Mouse (Mus musculus) bone marrow, adult 2 months (tissue): ENCODE measurements around the gene Prr13. TPM values are rescaled to one million over a fixed set of nuclear protein-coding genes. Genes with fewer than 3 reads are reported as not detected.
A peak's percentile ranks its signal among the peaks of the same experiment; 100 is the strongest.

Experiments used
- H3K27ac ChIP-seq: fragments of 200-500 bp; 2 replicates; pipeline ENCODE4 v1.5.1; 2012; ENCODE audit warnings: low read depth, mild to moderate bottlenecking, control low read depth, inconsistent platforms, low read length; ENCODE audit not compliant: control insufficient read depth, poor library complexity, insufficient read depth
- H3K4me1 ChIP-seq: fragments of 200-500 bp; 2 replicates; pipeline ENCODE4 v1.6.1; 2011; ENCODE audit warnings: low read length; ENCODE audit not compliant: control insufficient read depth, insufficient read depth
- H3K4me3 ChIP-seq: fragments of 200-500 bp; replicated peaks from 2 replicates; pipeline ENCODE3; 2011; ENCODE audit warnings: mild to moderate bottlenecking, low read depth, low read length, control low read depth; ENCODE audit not compliant: control insufficient read depth
- CTCF ChIP-seq: fragments of 200-500 bp; IDR thresholded peaks from 2 replicates; pipeline ENCODE4 v1.5.1; 2011; ENCODE audit warnings: low read length, control low read depth; ENCODE audit not compliant: control insufficient read depth, insufficient read depth
- POLR2A ChIP-seq: fragments of 200-500 bp; IDR thresholded peaks from 2 replicates; pipeline ENCODE4 v1.6.1; 2011; ENCODE audit warnings: low read depth, mild to moderate bottlenecking, control low read depth, low read length, borderline replicate concordance; ENCODE audit not compliant: control insufficient read depth
- WGBS: fragments of 180-500 bp; shearing (Covaris S2); methylation state at CpG from one replicate; pipeline ENCODE4 v1.1.7; 2018; 5-methylcytosine and 5-hydroxymethylcytosine counted together
- polyA plus RNA-seq: library from polyadenylated mRNA; stranded (reverse); fragments of >200 nt; gene quantifications from 2 replicates; pipeline ENCODE4 v1.2.4, GENCODE M21; 2011; ENCODE audit warnings: low replicate concordance; ENCODE audit not compliant: missing spikeins, insufficient read depth, insufficient read length

Prr13 gene
- polyA plus RNA-seq, 1 experiment: 251 TPM

- Histone ChIP-seq H3K4me3 (no peak overlapping the region), H3K4me1 (no peaks in the 10 kb centered on the region; the same call in 1 of the 2 replicates), H3K27ac (no peak overlapping the region)
- no peak for TF ChIP-seq CTCF
- no peak for TF ChIP-seq POLR2A
- 61% methylated on average over 3 of the region's 3 CpGs for WGBS
These were observed 49.5 kb downstream of the Prr13 start for GRCm38 (mm10) chr15:102508336-102508735.

- WGBS: 29% methylated on average over 9 of the region's 9 CpGs
- Histone ChIP-seq H3K4me1 (no peaks in the 10 kb centered on the region; the same call in 1 of the 2 replicates), H3K27ac (no peak overlapping the region), H3K4me3 (peak overlapping the region; percentile 46)
- TF ChIP-seq POLR2A (no peak), CTCF (no peak)
These were observed 51.3 kb downstream of the Prr13 start for GRCm38 (mm10) chr15:102510110-102510509.

GRCm38 (mm10) chr15:102510590-102511284 is 51.9 kb downstream of the Prr13 start:
- Histone ChIP-seq H3K4me1 (no peaks in the 10 kb centered on the region; the same call in 1 of the 2 replicates), H3K27ac (no peak overlapping the region), H3K4me3 (peak overlapping the region; percentile 46)
- TF ChIP-seq CTCF (no peak), POLR2A (no peak)
- WGBS: 5% methylated on average over 34 of the region's 34 CpGs

GRCm38 (mm10) chr15:102511285-102511833 is 52.5 kb downstream of the Prr13 start:
- Histone ChIP-seq H3K4me1 (no peaks in the 10 kb centered on the region; the same call in 1 of the 2 replicates), H3K4me3 (no peak overlapping the region), H3K27ac (no peak overlapping the region)
- TF ChIP-seq POLR2A (no peak), CTCF (no peak)
- 59% methylated on average over 6 of the region's 6 CpGs for WGBS

DNA sequence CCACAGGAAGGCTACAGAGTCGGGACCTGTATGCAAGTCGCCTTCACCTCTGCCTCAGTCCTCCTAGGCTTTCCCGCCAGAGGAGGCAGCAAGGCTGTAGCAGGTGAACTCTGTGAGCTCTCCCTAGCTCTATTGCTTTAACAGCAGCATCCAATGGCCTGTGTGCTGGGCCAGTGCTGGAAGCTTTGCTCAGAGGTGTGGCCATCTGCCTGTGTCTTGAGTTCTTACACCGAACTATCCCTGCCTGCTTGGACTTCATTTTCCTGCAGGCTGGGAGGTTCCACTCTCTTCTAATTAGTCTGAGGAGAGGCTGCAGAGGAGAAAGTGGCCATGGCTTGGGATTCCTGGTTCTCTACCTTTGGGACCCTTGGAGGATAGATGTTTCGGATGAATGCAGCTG is 53.2 kb downstream of the Prr13 start:
- no peaks in the 10 kb centered on the region; the same call in 1 of the 2 replicates for H3K4me1 ChIP-seq
- 84% methylated on average over 5 of the region's 5 CpGs for WGBS

More for the DNA sequence above, 53.2 kb downstream of the Prr13 start:
- no peak overlapping the region for H3K4me3 ChIP-seq
- H3K27ac ChIP-seq: no peak overlapping the region
- no peak for TF ChIP-seq CTCF

Other genes starting within 250 kb of the Prr13 start
- gene Itgb7, start 227.1 kb upstream of the Prr13 start, polyA plus RNA-seq: 39.1 and 140 TPM in 2 replicates
- gene Rarg, start 201.5 kb upstream of the Prr13 start, polyA plus RNA-seq: 17.1 and 36.3 TPM in 2 replicates
- not detected in 2 replicates for gene Gm9918, start 188.5 kb upstream of the Prr13 start, polyA plus RNA-seq
- 10.5 and 13.5 TPM in 2 replicates for gene Mfsd5, start 179.6 kb upstream of the Prr13 start, polyA plus RNA-seq
- gene Espl1, start 162.8 kb upstream of the Prr13 start, polyA plus RNA-seq: 22.9 and 39.8 TPM in 2 replicates
- gene Pfdn5, start 132.9 kb upstream of the Prr13 start, polyA plus RNA-seq: 352 and 432 TPM in 2 replicates
- gene Myg1, start 127.3 kb upstream of the Prr13 start, polyA plus RNA-seq: 40.0 and 43.6 TPM in 2 replicates
- gene Aaas, start 108.3 kb upstream of the Prr13 start, polyA plus RNA-seq: 56.6 and 97.9 TPM in 2 replicates
- gene Sp7, start 91.8 kb upstream of the Prr13 start, polyA plus RNA-seq: 3.2 and 3.5 TPM in 2 replicates
- 13.8 and 35.2 TPM in 2 replicates for gene Sp1, start 52.9 kb upstream of the Prr13 start, polyA plus RNA-seq
- 4.8 TPM in 1 of 2 replicates, not detected in the other for gene Amhr2, start 13.7 kb upstream of the Prr13 start, polyA plus RNA-seq
- gene Pcbp2, start 11.5 kb downstream of the Prr13 start, polyA plus RNA-seq: 210 and 264 TPM in 2 replicates
- not detected in 2 replicates for gene Gm10337, start 44.7 kb downstream of the Prr13 start, polyA plus RNA-seq
- gene Map3k12, start 58.0 kb downstream of the Prr13 start, polyA plus RNA-seq: 2.2 and 3.1 TPM in 2 replicates
- 38.4 and 67.5 TPM in 2 replicates for gene Tarbp2, start 59.2 kb downstream of the Prr13 start, polyA plus RNA-seq
- 16.0 and 32.7 TPM in 2 replicates for gene Npff, start 65.9 kb downstream of the Prr13 start, polyA plus RNA-seq
- 7.3 TPM in 1 of 2 replicates, not detected in the other for gene Gm28047, start 166.0 kb downstream of the Prr13 start, polyA plus RNA-seq
- 29.6 and 45.2 TPM in 2 replicates for gene Atf7, start 166.4 kb downstream of the Prr13 start, polyA plus RNA-seq
- 189 and 212 TPM in 2 replicates for gene Atp5g2, start 213.3 kb downstream of the Prr13 start, polyA plus RNA-seq